Mouse (Mus musculus): ENCODE measurements around the gene Hoxb9.

DNA sequence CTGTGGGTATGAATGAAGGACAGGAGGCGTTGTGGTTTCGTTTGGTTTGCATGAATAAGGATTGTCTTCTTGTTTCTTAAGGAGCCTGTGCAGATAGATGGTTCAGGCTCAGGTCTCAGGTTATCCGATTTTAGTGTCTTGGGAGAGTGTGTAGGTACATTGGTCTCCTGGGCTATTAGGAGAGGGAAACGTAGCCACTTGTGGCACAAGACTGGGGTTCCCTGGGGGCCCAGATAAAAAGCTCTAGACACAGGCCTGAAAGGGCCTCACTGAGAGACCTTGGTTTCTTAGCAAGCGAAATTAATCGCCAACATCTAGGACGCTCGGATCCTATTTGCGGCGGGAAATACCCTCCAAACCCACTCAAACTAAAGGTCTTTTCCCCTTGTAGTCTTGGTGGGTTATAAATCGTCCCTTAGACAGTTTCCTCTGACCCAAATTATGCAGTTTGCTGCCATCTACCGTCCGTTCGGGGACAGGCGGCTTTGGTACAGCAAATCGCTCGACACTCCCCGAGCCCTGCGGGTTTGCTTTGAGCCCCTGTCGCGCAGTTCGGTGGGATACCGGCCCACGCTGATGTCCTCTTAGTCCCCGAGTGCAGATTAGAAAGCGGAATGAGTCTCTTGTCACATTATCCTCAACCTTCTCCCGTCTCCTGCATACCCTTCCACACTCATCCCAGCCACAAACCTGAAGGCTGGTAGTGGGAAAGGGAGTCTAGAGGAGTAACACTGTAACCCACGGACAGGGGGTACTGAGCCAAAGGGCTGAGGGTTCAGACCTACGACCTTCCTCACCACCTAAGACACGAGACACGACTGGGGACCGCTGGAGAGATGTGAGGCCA, 23.2 kb downstream of the Hoxb9 start:
- TF ChIP-seq CTCF (conservative IDR thresholded peaks at IDR 0.05; ENCODE audit: low read length) (peak; percentile 61), POU5F1 (IDR thresholded peaks at IDR 0.05; ENCODE audit: borderline replicate concordance, low read length) (no peak)

Data from E14TG2a.4 (cell line).